Mouse (Mus musculus) testis, adult 2 months (tissue): ENCODE measurements at regions not wholly inside any gene's neighbourhood (a gene's known extent, or its start where the extent isn't known, plus 50 kb on each side); places are given as distances from the start of the nearest gene placed in this dataset.

ENCODE experiments used
- H3K27ac ChIP-seq: fragments of 200-500 bp; 2 replicates; pipeline ENCODE4 v1.5.1; 2012; ENCODE audit warnings: low read depth, low read length; ENCODE audit not compliant: control insufficient read depth, insufficient read depth
- H3K27me3 ChIP-seq: fragments of 200-500 bp; 2 replicates; pipeline ENCODE4 v1.6.1; 2012; ENCODE audit warnings: mild to moderate bottlenecking, low read length, moderate library complexity; ENCODE audit not compliant: control insufficient read depth, insufficient read depth
- H3K36me3 ChIP-seq: fragments of 200-500 bp; 2 replicates; pipeline ENCODE4 v1.6.1; 2012; ENCODE audit warnings: mild to moderate bottlenecking, low read length; ENCODE audit not compliant: control insufficient read depth, insufficient read depth
- H3K4me1 ChIP-seq: fragments of 200-500 bp; 2 replicates; pipeline ENCODE4 v1.6.1; 2012; ENCODE audit warnings: low read length; ENCODE audit not compliant: control insufficient read depth, insufficient read depth
- H3K4me3 ChIP-seq: fragments of 200-500 bp; 2 replicates; pipeline ENCODE4 v1.5.1; 2012; ENCODE audit warnings: low read depth, mild to moderate bottlenecking, low read length, moderate library complexity, mixed read lengths; ENCODE audit not compliant: control insufficient read depth
- CTCF ChIP-seq: fragments of 200-500 bp; IDR thresholded peaks from 2 replicates; pipeline ENCODE4 v1.5.1; 2012; ENCODE audit warnings: low read depth, mild to moderate bottlenecking, inconsistent platforms, low read length, moderate library complexity; ENCODE audit not compliant: control insufficient read depth, insufficient read depth, insufficient replicate concordance
- POLR2A ChIP-seq: fragments of 200-500 bp; IDR thresholded peaks from 2 replicates; pipeline ENCODE4 v1.6.1; 2012; ENCODE audit warnings: low read depth, mild to moderate bottlenecking, inconsistent platforms, low read length, moderate library complexity; ENCODE audit not compliant: control insufficient read depth

GRCm38 (mm10) chr2:9487381-9487914, 393.6 kb upstream of the 4930412O13Rik start:
- H3K4me3 ChIP-seq = no peak overlapping the region
- no peaks in the 10 kb centered on the region for H3K27me3 ChIP-seq
- H3K36me3 ChIP-seq = no peaks in the 10 kb centered on the region
- H3K27ac ChIP-seq = no peak overlapping the region
- no peaks in the 10 kb centered on the region for H3K4me1 ChIP-seq
- no peak for TF ChIP-seq POLR2A
- TF ChIP-seq CTCF = no peak

GRCm38 (mm10) chr2:9493606-9494145, 387.4 kb upstream of the 4930412O13Rik start:
- Histone ChIP-seq H3K4me1 (no peaks in the 10 kb centered on the region), H3K27me3 (no peaks in the 10 kb centered on the region), H3K36me3 (no peaks in the 10 kb centered on the region), H3K27ac (no peak overlapping the region), H3K4me3 (no peak overlapping the region)
- TF ChIP-seq CTCF (no peak), POLR2A (no peak)

GRCm38 (mm10) chr2:9520045-9520444, 361.0 kb upstream of the 4930412O13Rik start:
- TF ChIP-seq CTCF = no peak
- TF ChIP-seq POLR2A = no peak
- Histone ChIP-seq H3K4me3 (no peak overlapping the region), H3K27me3 (no peaks in the 10 kb centered on the region), H3K36me3 (no peaks in the 10 kb centered on the region), H3K27ac (no peak overlapping the region), H3K4me1 (no peaks in the 10 kb centered on the region)

- no peak overlapping the region for H3K4me3 ChIP-seq
- TF ChIP-seq POLR2A (no peak), CTCF (no peak)
- H3K4me1 ChIP-seq = no peaks in the 10 kb centered on the region
- H3K27me3 ChIP-seq = no peaks in the 10 kb centered on the region
- no peak overlapping the region for H3K27ac ChIP-seq
- no peaks in the 10 kb centered on the region for H3K36me3 ChIP-seq
Measured at GRCm38 (mm10) chr2:9525910-9526309, 355.1 kb upstream of the 4930412O13Rik start.

GRCm38 (mm10) chr2:9535141-9535658, 345.9 kb upstream of the 4930412O13Rik start:
- H3K27ac ChIP-seq = no peak overlapping the region
- no peak overlapping the region for H3K4me3 ChIP-seq
- no peak for TF ChIP-seq CTCF
- TF ChIP-seq POLR2A = no peak
- H3K36me3 ChIP-seq = no peaks in the 10 kb centered on the region
- H3K4me1 ChIP-seq = no peaks in the 10 kb centered on the region
- no peaks in the 10 kb centered on the region for H3K27me3 ChIP-seq

GRCm38 (mm10) chr2:9547771-9548590, 333.1 kb upstream of the 4930412O13Rik start:
- TF ChIP-seq POLR2A (no peak), CTCF (no peak)
- Histone ChIP-seq H3K4me3 (no peak overlapping the region), H3K27me3 (no peaks in the 10 kb centered on the region)

GRCm38 (mm10) chr2:9553313-9553712, 327.7 kb upstream of the 4930412O13Rik start:
- no peak overlapping the region for H3K4me3 ChIP-seq
- no peaks in the 10 kb centered on the region for H3K36me3 ChIP-seq
- TF ChIP-seq CTCF = no peak
- TF ChIP-seq POLR2A = no peak
- no peak overlapping the region for H3K27ac ChIP-seq
- H3K27me3 ChIP-seq = no peaks in the 10 kb centered on the region
- H3K4me1 ChIP-seq = no peaks in the 10 kb centered on the region

More at GRCm38 (mm10) chr2:9547771-9548590, 333.1 kb upstream of the 4930412O13Rik start:
- Histone ChIP-seq H3K36me3 (no peaks in the 10 kb centered on the region), H3K27ac (no peak overlapping the region), H3K4me1 (no peaks in the 10 kb centered on the region)
